Mouse (Mus musculus): ENCODE measurements at regions not wholly inside any gene's neighbourhood (a gene's known extent, or its start where the extent isn't known, plus 50 kb on each side); places are given as distances from the start of the nearest gene placed in this dataset.

GRCm38 (mm10) chr6:22584851-22585250 lies 228.8 kb upstream of the Fam3c start:
- H3K4me3 ChIP-seq (ENCODE audit: low read length) = no peak overlapping the region
- DNase-seq (ENCODE audit: low spot score) (no peak), ATAC-seq (no peak)
- no peak overlapping the region for H3K4me2 ChIP-seq (ENCODE audit: low read depth, low read length)
- no peak for TF ChIP-seq CTCF (IDR thresholded peaks at IDR 0.05; ENCODE audit: low read depth)
- H3K9ac ChIP-seq (replicated peaks; ENCODE audit: low read length) = no peak overlapping the region
- H3K36me3 ChIP-seq (ENCODE audit: insufficient read depth, low read length) = no peaks in the 10 kb centered on the region
- no peaks in the 10 kb centered on the region for H3K4me1 ChIP-seq (ENCODE audit: insufficient read depth, low read length)
- H3K27me3 ChIP-seq (ENCODE audit: insufficient read depth, low read length) = no peaks in the 10 kb centered on the region
- 68% methylated on average over 4 of the region's 4 CpGs for WGBS
- H3K27ac ChIP-seq = no peak overlapping the region
- H3K9me3 ChIP-seq (ENCODE audit: low read length) = no peaks in the 10 kb centered on the region

DNA sequence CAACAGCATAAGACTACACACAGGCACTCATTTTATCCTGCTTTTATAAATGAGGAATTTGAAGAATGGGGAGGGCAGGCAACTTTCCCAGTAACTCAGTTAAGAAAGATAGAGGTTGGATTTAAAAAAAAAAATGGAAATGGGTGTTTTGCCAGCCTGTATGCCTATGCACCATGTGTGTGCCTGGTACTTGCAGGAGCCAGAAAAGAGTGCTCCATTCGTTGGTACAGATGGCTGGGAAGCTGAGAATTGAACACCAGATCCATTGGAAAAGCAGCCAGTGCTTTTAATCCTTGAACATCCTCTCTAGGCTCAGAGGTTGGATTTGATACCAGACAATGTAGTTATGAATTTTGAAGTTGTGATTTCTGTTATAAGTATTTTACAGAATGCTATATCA lies 216.9 kb upstream of the Fam3c start:
- no peak for DNase-seq (ENCODE audit: low spot score)
- no peak overlapping the region for H3K4me2 ChIP-seq (ENCODE audit: low read depth, low read length)
- no peak overlapping the region for H3K27ac ChIP-seq
- H3K9ac ChIP-seq (replicated peaks; ENCODE audit: low read length) = no peak overlapping the region
- ATAC-seq = no peak
- H3K4me3 ChIP-seq (ENCODE audit: low read length) = no peak overlapping the region
- TF ChIP-seq CTCF (IDR thresholded peaks at IDR 0.05; ENCODE audit: low read depth) = no peak
- H3K27me3 ChIP-seq (ENCODE audit: insufficient read depth, low read length) = no peaks in the 10 kb centered on the region
- no peaks in the 10 kb centered on the region for H3K9me3 ChIP-seq (ENCODE audit: low read length)
- H3K4me1 ChIP-seq (ENCODE audit: insufficient read depth, low read length) = no peaks in the 10 kb centered on the region
- 65% methylated on average over 1 of the region's 1 CpGs for WGBS
- H3K36me3 ChIP-seq (ENCODE audit: insufficient read depth, low read length) = no peaks in the 10 kb centered on the region

DNA sequence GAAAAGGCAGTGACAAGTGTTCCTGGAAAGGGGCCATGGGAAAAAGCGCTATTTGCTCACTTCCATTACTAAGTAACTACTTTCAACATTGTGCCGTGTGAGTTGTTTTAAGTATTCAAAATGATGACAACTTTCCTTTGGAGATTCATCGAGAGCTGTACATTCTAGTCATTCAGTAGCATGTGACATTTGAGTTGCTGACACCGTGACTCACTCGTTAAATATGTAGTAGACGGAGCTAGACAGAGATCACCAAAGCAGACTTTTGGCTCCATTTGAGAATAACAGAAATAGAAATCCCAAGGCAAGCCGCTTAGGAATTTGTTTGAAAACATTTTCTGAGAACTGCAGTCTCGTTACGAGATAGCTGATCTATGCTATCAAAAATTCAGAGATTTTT lies 211.8 kb upstream of the Fam3c start:
- Histone ChIP-seq H3K4me2 (ENCODE audit: low read depth, low read length) (no peak overlapping the region), H3K36me3 (ENCODE audit: insufficient read depth, low read length) (no peaks in the 10 kb centered on the region), H3K27me3 (ENCODE audit: insufficient read depth, low read length) (no peaks in the 10 kb centered on the region), H3K9me3 (ENCODE audit: low read length) (no peaks in the 10 kb centered on the region), H3K4me3 (ENCODE audit: low read length) (no peak overlapping the region), H3K9ac (replicated peaks; ENCODE audit: low read length) (no peak overlapping the region), H3K4me1 (ENCODE audit: insufficient read depth, low read length) (no peaks in the 10 kb centered on the region), H3K27ac (no peak overlapping the region)
- ATAC-seq (no peak), DNase-seq (ENCODE audit: low spot score) (no peak)
- 84% methylated on average over 9 of the region's 9 CpGs for WGBS
- no peak for TF ChIP-seq CTCF (IDR thresholded peaks at IDR 0.05; ENCODE audit: low read depth)

GRCm38 (mm10) chr6:22548296-22549245 lies 192.5 kb upstream of the Fam3c start:
- H3K4me2 ChIP-seq (ENCODE audit: low read depth, low read length) = no peak overlapping the region
- H3K9ac ChIP-seq (replicated peaks; ENCODE audit: low read length) = no peak overlapping the region
- no peaks in the 10 kb centered on the region for H3K9me3 ChIP-seq (ENCODE audit: low read length)
- H3K36me3 ChIP-seq (ENCODE audit: insufficient read depth, low read length) = no peaks in the 10 kb centered on the region
- H3K27ac ChIP-seq = no peak overlapping the region
- 0 out of 2 replicates have a peak, but pooled peaks have one; percentile 45 for ATAC-seq
- no peaks in the 10 kb centered on the region for H3K4me1 ChIP-seq (ENCODE audit: insufficient read depth, low read length)
- H3K27me3 ChIP-seq (ENCODE audit: insufficient read depth, low read length) = no peaks in the 10 kb centered on the region
- no peak overlapping the region for H3K4me3 ChIP-seq (ENCODE audit: low read length)
- WGBS = 69% methylated on average over 13 of the region's 13 CpGs
- no peak for TF ChIP-seq CTCF (IDR thresholded peaks at IDR 0.05; ENCODE audit: low read depth)
- no peak for DNase-seq (ENCODE audit: low spot score)

- no peak overlapping the region for H3K27ac ChIP-seq
- no peak for TF ChIP-seq CTCF (IDR thresholded peaks at IDR 0.05; ENCODE audit: low read depth)
These were observed 185.6 kb upstream of the Fam3c start for GRCm38 (mm10) chr6:22541603-22542002.

GRCm38 (mm10) chr6:22538254-22538653 lies 182.2 kb upstream of the Fam3c start:
- no peak overlapping the region for H3K27ac ChIP-seq
- no peaks in the 10 kb centered on the region for H3K4me1 ChIP-seq (ENCODE audit: insufficient read depth, low read length)
- no peak overlapping the region for H3K4me2 ChIP-seq (ENCODE audit: low read depth, low read length)
- no peak overlapping the region for H3K9ac ChIP-seq (replicated peaks; ENCODE audit: low read length)
- DNase-seq (ENCODE audit: low spot score) (no peak), ATAC-seq (no peak)
- 95% methylated on average over 4 of the region's 4 CpGs for WGBS
- H3K36me3 ChIP-seq (ENCODE audit: insufficient read depth, low read length) = no peaks in the 10 kb centered on the region
- H3K4me3 ChIP-seq (ENCODE audit: low read length) = no peak overlapping the region
- no peak for TF ChIP-seq CTCF (IDR thresholded peaks at IDR 0.05; ENCODE audit: low read depth)
- no peaks in the 10 kb centered on the region for H3K9me3 ChIP-seq (ENCODE audit: low read length)
- H3K27me3 ChIP-seq (ENCODE audit: insufficient read depth, low read length) = no peaks in the 10 kb centered on the region

More at GRCm38 (mm10) chr6:22541603-22542002, 185.6 kb upstream of the Fam3c start:
- Histone ChIP-seq H3K9ac (replicated peaks; ENCODE audit: low read length) (no peak overlapping the region), H3K9me3 (ENCODE audit: low read length) (no peaks in the 10 kb centered on the region), H3K4me3 (ENCODE audit: low read length) (no peak overlapping the region), H3K4me2 (ENCODE audit: low read depth, low read length) (no peak overlapping the region), H3K27me3 (ENCODE audit: insufficient read depth, low read length) (no peaks in the 10 kb centered on the region), H3K4me1 (ENCODE audit: insufficient read depth, low read length) (no peaks in the 10 kb centered on the region), H3K36me3 (ENCODE audit: insufficient read depth, low read length) (no peaks in the 10 kb centered on the region)
- no peak for ATAC-seq
- no peak for DNase-seq (ENCODE audit: low spot score)
- 63% methylated on average over 2 of the region's 2 CpGs for whole genome bisulfite sequencing

GRCm38 (mm10) chr6:22524384-22524783 lies 168.3 kb upstream of the Fam3c start:
- H3K36me3 ChIP-seq (ENCODE audit: insufficient read depth, low read length) = no peaks in the 10 kb centered on the region
- ATAC-seq = no peak
- H3K27me3 ChIP-seq (ENCODE audit: insufficient read depth, low read length) = no peaks in the 10 kb centered on the region
- 63% methylated on average over 3 of the region's 3 CpGs for WGBS
- H3K27ac ChIP-seq = no peak overlapping the region
- H3K9ac ChIP-seq (replicated peaks; ENCODE audit: low read length) = no peak overlapping the region
- H3K4me2 ChIP-seq (ENCODE audit: low read depth, low read length) = no peak overlapping the region
- TF ChIP-seq CTCF (IDR thresholded peaks at IDR 0.05; ENCODE audit: low read depth) = no peak
- no peak for DNase-seq (ENCODE audit: low spot score)
- H3K9me3 ChIP-seq (ENCODE audit: low read length) = no peaks in the 10 kb centered on the region
- H3K4me1 ChIP-seq (ENCODE audit: insufficient read depth, low read length) = no peaks in the 10 kb centered on the region
- H3K4me3 ChIP-seq (ENCODE audit: low read length) = no peak overlapping the region

Data from hindbrain, postnatal 0 days (tissue).